Mouse (Mus musculus) embryonic facial prominence, embryonic 14.5 days (tissue): Measurements from ENCODE around the gene Gcg. TPM values are rescaled to one million over a fixed set of nuclear protein-coding genes. Genes with fewer than 3 reads are reported as not detected.
A peak's percentile ranks its signal among the peaks of the same experiment; 100 is the strongest.

ENCODE experiments used
- ATAC-seq: fragments of 200-750 bp; cut with Nextera tagmentation; 2 replicates; pipeline ENCODE4 v1.8.0; 2017; ENCODE audit warnings: low read depth, moderate number of reproducible peaks, moderate TSS enrichment
- DNase-seq: peaks from one replicate; pipeline ENCODE4 v3.0.0-alpha.2; 2015; ENCODE audit warnings: low spot score
- H3K27ac ChIP-seq: fragments of 300-500 bp; sonication (generic); replicated peaks from 2 replicates; pipeline ENCODE4 v1.5.1; 2014; ENCODE audit warnings: low read depth, mild to moderate bottlenecking, low read length, moderate library complexity
- H3K27me3 ChIP-seq: fragments of 300-500 bp; sonication (generic); replicated peaks from 2 replicates; pipeline ENCODE4 v1.6.1; 2014; ENCODE audit warnings: low read length; ENCODE audit not compliant: control insufficient read depth, insufficient read depth
- H3K36me3 ChIP-seq: fragments of 300-500 bp; sonication (generic); 2 replicates; pipeline ENCODE4 v1.6.1; 2014; ENCODE audit warnings: low read length, mixed read lengths; ENCODE audit not compliant: control insufficient read depth, insufficient read depth
- H3K4me1 ChIP-seq: fragments of 300-500 bp; sonication (generic); 2 replicates; pipeline ENCODE4 v1.6.1; 2014; ENCODE audit warnings: antibody characterized with exemption, low read length; ENCODE audit not compliant: control insufficient read depth, insufficient read depth
- H3K4me2 ChIP-seq: fragments of 300-500 bp; sonication (generic); 2 replicates; pipeline ENCODE4 v1.6.1; 2014; ENCODE audit warnings: low read depth, mild to moderate bottlenecking, low read length, moderate library complexity, mixed read lengths
- H3K4me3 ChIP-seq: fragments of 300-500 bp; sonication (generic); 2 replicates; pipeline ENCODE4 v1.5.1; 2014; ENCODE audit warnings: low read depth, mild to moderate bottlenecking, low read length
- H3K9ac ChIP-seq: fragments of 300-500 bp; sonication (generic); 2 replicates; pipeline ENCODE4 v1.6.1; 2014; ENCODE audit warnings: low read depth, mild to moderate bottlenecking, low read length, moderate library complexity, mixed read lengths
- H3K9me3 ChIP-seq: fragments of 300-500 bp; sonication (generic); 2 replicates; pipeline ENCODE4 v1.6.1; 2016; ENCODE audit warnings: low read length; ENCODE audit not compliant: control insufficient read depth
- WGBS: fragments of 180-500 bp; shearing (Covaris S2); extraction: QIAGEN DNeasy Blood & Tissue Kit; methylation state at CpG from one replicate; pipeline ENCODE4 v1.1.7; 2014; 5-methylcytosine and 5-hydroxymethylcytosine counted together
- polyA plus RNA-seq: library from polyadenylated mRNA; unstranded; fragments of >200 nt; fragmentation: Nextera tagmentation; extraction: Ambion mirVana; gene quantifications from 2 replicates; pipeline ENCODE4 v1.2.1, GENCODE M21; 2014

The Gcg gene
- 0.15 TPM in 1 of 2 replicates, not detected in the other for polyA plus RNA-seq

DNA sequence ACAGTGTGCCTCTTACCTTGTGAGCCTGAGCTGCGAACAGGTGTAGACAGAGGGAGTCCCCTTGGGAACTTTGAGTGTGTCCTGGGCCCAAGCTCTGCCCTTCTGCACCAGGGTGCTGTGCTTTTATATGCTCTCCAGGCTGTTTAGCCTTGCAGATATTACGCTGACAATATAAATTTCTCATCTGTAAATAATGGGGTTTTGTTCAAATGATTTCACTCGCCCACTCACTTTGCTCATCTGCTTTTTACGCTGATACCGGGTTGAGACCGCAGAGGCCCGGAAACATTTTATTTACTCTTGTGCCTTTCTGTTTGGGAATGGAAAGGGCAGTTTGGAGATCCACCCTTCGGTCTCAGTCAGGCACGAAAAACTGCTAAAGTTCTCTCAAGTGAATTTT, at the start of gene Gcg:
TSS of gene Gcg (minus strand) at position 101 of the 400 bp plus-strand sequence.
- H3K9me3 ChIP-seq, result no peaks in the 10 kb centered on the region
- no peaks in the 10 kb centered on the region for H3K27me3 ChIP-seq
- H3K4me3 ChIP-seq, result no peak within 1 kb of the TSS
- H3K36me3 ChIP-seq, result no peaks in the 10 kb centered on the region
- H3K4me1 ChIP-seq, result no peaks in the 10 kb centered on the region
- WGBS, result 87% methylated on average over 9 of the region's 9 CpGs
- no peak within 1 kb of the TSS for H3K9ac ChIP-seq
- DNase-seq (no peak), ATAC-seq (no peak)
- H3K27ac ChIP-seq, result no peak within 1 kb of the TSS
- no peak within 1 kb of the TSS for H3K4me2 ChIP-seq

DNA sequence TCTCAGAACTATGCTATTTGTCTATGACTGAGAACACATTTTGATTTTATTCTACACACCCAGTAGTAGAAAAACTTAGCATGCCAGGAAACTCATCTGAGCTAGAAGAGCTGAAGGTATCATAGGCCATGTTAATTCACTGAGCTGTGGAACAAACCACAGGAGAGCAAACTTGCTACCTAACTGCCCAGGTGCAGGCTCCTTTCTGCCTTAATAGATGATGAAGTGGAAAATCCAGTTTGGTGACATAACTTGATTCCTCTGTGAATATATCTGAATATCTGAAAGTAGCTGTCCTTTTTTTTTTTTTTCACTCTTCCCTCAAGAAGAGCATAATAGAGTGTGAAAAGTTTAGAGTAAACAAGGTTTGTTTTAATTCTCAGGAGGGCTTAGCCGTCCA, 47.6 kb upstream of the Gcg start:
- Histone ChIP-seq H3K9ac (no peak overlapping the region), H3K4me2 (no peak overlapping the region), H3K27ac (no peak overlapping the region), H3K4me1 (no peaks in the 10 kb centered on the region), H3K36me3 (no peaks in the 10 kb centered on the region), H3K4me3 (no peak overlapping the region), H3K9me3 (no peaks in the 10 kb centered on the region), H3K27me3 (no peaks in the 10 kb centered on the region)
- DNase-seq (peak; percentile 84), ATAC-seq (peak; percentile 78; the same call in 1 of the 2 replicates)
- WGBS, result 52% methylated on average over 1 of the region's 1 CpGs

- DNase-seq (no peak), ATAC-seq (no peak)
- Histone ChIP-seq H3K4me3 (no peak overlapping the region), H3K4me1 (no peaks in the 10 kb centered on the region), H3K9me3 (no peaks in the 10 kb centered on the region), H3K27ac (no peak overlapping the region), H3K9ac (no peak overlapping the region), H3K27me3 (no peaks in the 10 kb centered on the region), H3K36me3 (no peaks in the 10 kb centered on the region), H3K4me2 (no peak overlapping the region)
- WGBS, result 89% methylated on average over 9 of the region's 9 CpGs
Observed at GRCm38 (mm10) chr2:62526399-62526798, 42.9 kb upstream of the Gcg start.

- no peak overlapping the region for H3K4me3 ChIP-seq
- no peak overlapping the region for H3K4me2 ChIP-seq
- ATAC-seq (no peak), DNase-seq (no peak)
- H3K4me1 ChIP-seq, result no peaks in the 10 kb centered on the region
- H3K27ac ChIP-seq, result no peak overlapping the region
- 0 out of 2 replicates have a peak, but pooled peaks cover 4% of the 10 kb centered on the region for H3K36me3 ChIP-seq
- 91% methylated on average over 2 of the region's 2 CpGs for WGBS
- no peaks in the 10 kb centered on the region for H3K9me3 ChIP-seq
- no peak overlapping the region for H3K9ac ChIP-seq
- H3K27me3 ChIP-seq, result no peaks in the 10 kb centered on the region
Observed at GRCm38 (mm10) chr2:62517790-62518189, 34.3 kb upstream of the Gcg start.

DNA sequence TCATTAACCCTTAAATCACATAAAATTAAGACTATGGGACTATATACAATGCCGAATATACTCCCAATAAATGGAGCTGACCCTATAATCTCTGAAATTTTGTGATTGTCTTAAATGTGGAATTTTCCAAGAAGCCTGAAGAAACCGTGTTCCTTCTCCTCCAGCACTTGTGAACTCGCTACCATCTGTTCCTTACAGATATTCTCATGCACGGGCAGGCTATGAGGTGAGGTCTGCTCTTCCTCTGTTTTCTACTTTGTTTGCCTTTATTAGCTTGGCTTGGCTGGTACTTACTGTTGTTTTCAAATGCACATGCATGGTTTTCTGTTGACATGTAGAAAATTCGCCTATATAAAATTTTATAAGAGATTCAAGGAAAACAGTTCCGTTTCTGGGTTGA, 31.0 kb upstream of the Gcg start:
- Histone ChIP-seq H3K4me2 (no peak overlapping the region), H3K9ac (no peak overlapping the region), H3K27me3 (no peaks in the 10 kb centered on the region), H3K27ac (no peak overlapping the region), H3K4me1 (no peaks in the 10 kb centered on the region), H3K9me3 (no peaks in the 10 kb centered on the region), H3K36me3 (0 out of 2 replicates have a peak, but pooled peaks cover 4% of the 10 kb centered on the region), H3K4me3 (no peak overlapping the region)
- no peak for ATAC-seq
- DNase-seq, result no peak
- WGBS, result 88% methylated on average over 6 of the region's 6 CpGs

GRCm38 (mm10) chr2:62513477-62513876, 30.0 kb upstream of the Gcg start:
- WGBS, result 90% methylated on average over 15 of the region's 15 CpGs
- ATAC-seq, result no peak
- no peak for DNase-seq
- Histone ChIP-seq H3K4me2 (no peak overlapping the region), H3K9me3 (no peaks in the 10 kb centered on the region), H3K4me1 (no peaks in the 10 kb centered on the region), H3K27ac (no peak overlapping the region), H3K36me3 (0 out of 2 replicates have a peak, but pooled peaks cover 4% of the 10 kb centered on the region), H3K9ac (no peak overlapping the region), H3K27me3 (no peaks in the 10 kb centered on the region), H3K4me3 (no peak overlapping the region)

GRCm38 (mm10) chr2:62507130-62507529, 23.7 kb upstream of the Gcg start:
- 78% methylated on average over 5 of the region's 5 CpGs for WGBS
- no peaks in the 10 kb centered on the region for H3K4me1 ChIP-seq
- ATAC-seq (no peak), DNase-seq (no peak)
- H3K27ac ChIP-seq, result no peak overlapping the region
- H3K4me3 ChIP-seq, result no peak overlapping the region
- H3K27me3 ChIP-seq, result no peaks in the 10 kb centered on the region
- H3K9ac ChIP-seq, result no peak overlapping the region
- H3K4me2 ChIP-seq, result no peak overlapping the region
- no peaks in the 10 kb centered on the region for H3K36me3 ChIP-seq
- H3K9me3 ChIP-seq, result no peaks in the 10 kb centered on the region

GRCm38 (mm10) chr2:62506441-62506840, 23.0 kb upstream of the Gcg start:
- Histone ChIP-seq H3K4me3 (no peak overlapping the region), H3K27ac (no peak overlapping the region), H3K36me3 (no peaks in the 10 kb centered on the region), H3K27me3 (no peaks in the 10 kb centered on the region), H3K4me1 (no peaks in the 10 kb centered on the region), H3K4me2 (no peak overlapping the region), H3K9me3 (no peaks in the 10 kb centered on the region), H3K9ac (no peak overlapping the region)
- ATAC-seq, result no peak
- 42% methylated on average over 2 of the region's 2 CpGs for WGBS
- DNase-seq, result no peak

GRCm38 (mm10) chr2:62504269-62504796, 20.9 kb upstream of the Gcg start:
- H3K4me3 ChIP-seq, result no peak overlapping the region
- no peak for ATAC-seq
- H3K4me2 ChIP-seq, result no peak overlapping the region
- no peaks in the 10 kb centered on the region for H3K9me3 ChIP-seq
- 50% methylated on average over 4 of the region's 4 CpGs for WGBS
- no peaks in the 10 kb centered on the region for H3K4me1 ChIP-seq
- H3K27ac ChIP-seq, result no peak overlapping the region
- DNase-seq, result no peak
- H3K9ac ChIP-seq, result no peak overlapping the region
- no peaks in the 10 kb centered on the region for H3K36me3 ChIP-seq
- H3K27me3 ChIP-seq, result no peaks in the 10 kb centered on the region
